ENCODE assay signal across 10 mouse cellular contexts in the genomic region with DNA sequence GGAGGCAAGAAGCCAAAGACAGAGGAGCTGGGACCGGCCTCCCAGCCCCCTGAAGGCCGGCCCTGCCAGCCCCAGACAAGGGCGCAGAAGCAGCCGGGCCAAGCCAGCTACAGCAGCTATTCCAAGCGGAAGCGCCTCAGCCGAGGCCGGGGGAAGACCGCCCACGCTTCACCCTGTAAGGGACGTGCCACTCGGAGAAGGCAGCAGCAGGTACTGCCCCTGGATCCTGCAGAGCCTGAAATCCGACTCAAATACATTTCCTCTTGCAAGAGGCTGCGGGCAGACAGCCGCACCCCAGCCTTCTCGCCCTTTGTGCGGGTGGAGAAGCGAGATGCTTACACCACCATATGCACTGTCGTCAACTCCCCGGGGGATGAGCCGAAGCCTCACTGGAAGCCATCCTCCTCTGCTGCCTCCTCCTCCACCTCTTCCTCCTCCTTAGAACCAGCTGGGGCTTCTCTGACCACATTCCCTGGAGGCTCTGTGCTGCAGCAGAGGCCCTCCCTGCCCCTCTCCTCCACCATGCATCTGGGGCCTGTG. TPM values are rescaled to one million over a fixed set of nuclear protein-coding genes. Genes with fewer than 3 reads are reported as not detected.
A peak's percentile ranks its signal among the peaks of the same experiment; 100 is the strongest.
DNase-seq lines count a peak whose midpoint lies in the region; ATAC-seq and TF ChIP-seq lines count a peak whose summit lies in the region.
"Had no signal": no experiment of that assay in that cellular context is flagged by ENCODE, and none has a peak within 500 bp of the region (broad histone marks: within the 10 kb centered on the region; RNA-seq: fewer than 3 reads in every experiment).

No protein-coding gene starts in this region.

- H3K9me3 ChIP-seq in forebrain, embryonic 11.5 days (ENCODE audit: control insufficient read depth, low read length), result no peaks in the 10 kb centered on the region
- H3K9me3 ChIP-seq in forebrain, embryonic 16.5 days (ENCODE audit: control insufficient read depth, low read length), result no peaks in the 10 kb centered on the region
- no peaks in the 10 kb centered on the region for H3K9me3 ChIP-seq in liver, postnatal 0 days (ENCODE audit: low read length)
- H3K9me3 ChIP-seq in ES-E14 (ENCODE audit: control insufficient read depth, insufficient read depth, low read depth, low read length), result no peaks in the 10 kb centered on the region
- H3K9me3 ChIP-seq in intestine, postnatal 0 days (ENCODE audit: control insufficient read depth), result no peaks in the 10 kb centered on the region

- H3K4me1 ChIP-seq in forebrain, embryonic 11.5 days (replicated peaks; ENCODE audit: control insufficient read depth, insufficient read depth, low read length), result 0 out of 2 replicates have a peak, but pooled peaks cover 2% of the 10 kb centered on the region
- H3K4me1 ChIP-seq in forebrain, embryonic 16.5 days (replicated peaks; ENCODE audit: control insufficient read depth, insufficient read depth, low read length), result peaks cover 27% of the 10 kb centered on the region
- peaks cover 9% of the 10 kb centered on the region for H3K4me1 ChIP-seq in liver, postnatal 0 days (ENCODE audit: insufficient read depth)
- peaks cover 0 to 20% of the 10 kb centered on the region in 2 experiments; a peak in 2 of 4 replicates for H3K4me1 ChIP-seq in ES-E14 (ENCODE audit: control insufficient read depth in 2 of 2, insufficient read depth in 2 of 2, low read length in 2 of 2, poor library complexity in 1 of 2)
- peaks cover 8% of the 10 kb centered on the region; the same call in 1 of the 2 replicates for H3K4me1 ChIP-seq in intestine, postnatal 0 days (replicated peaks; ENCODE audit: control insufficient read depth, insufficient read depth, low read length)

- H3K27me3 ChIP-seq in forebrain, embryonic 11.5 days (ENCODE audit: control insufficient read depth, insufficient read depth, low read length), result no peaks in the 10 kb centered on the region
- no peaks in the 10 kb centered on the region for H3K27me3 ChIP-seq in forebrain, embryonic 16.5 days (replicated peaks; ENCODE audit: control insufficient read depth, insufficient read depth, low read length)
- H3K27me3 ChIP-seq in liver, postnatal 0 days (ENCODE audit: insufficient read depth, low read length), result no peaks in the 10 kb centered on the region
- no peaks in the 10 kb centered on the region for H3K27me3 ChIP-seq in intestine, postnatal 0 days (replicated peaks; ENCODE audit: control insufficient read depth, insufficient read depth, low read length)
- H3K27me3 ChIP-seq: embryonic facial prominence, embryonic 13.5 days had no signal

- H3K4me2 ChIP-seq in forebrain, embryonic 11.5 days (ENCODE audit: low read depth, low read length, severe bottlenecking), result 0 out of 2 replicates have a peak overlapping the region, but pooled peaks have one; percentile 2
- H3K4me2 ChIP-seq in forebrain, embryonic 16.5 days (ENCODE audit: low read length), result no peak overlapping the region
- no peak overlapping the region for H3K4me2 ChIP-seq in liver, postnatal 0 days (ENCODE audit: low read depth, low read length)
- peak overlapping the region; percentile 24 for H3K4me2 ChIP-seq in intestine, postnatal 0 days (replicated peaks; ENCODE audit: low read depth)
- H3K4me2 ChIP-seq: embryonic facial prominence, embryonic 13.5 days; liver, embryonic 11.5 days had no signal

- no peak overlapping the region for H3K27ac ChIP-seq in forebrain, embryonic 11.5 days (ENCODE audit: low read depth, low read length)
- no peak overlapping the region for H3K27ac ChIP-seq in forebrain, embryonic 16.5 days (ENCODE audit: low read length)
- no peak overlapping the region for H3K27ac ChIP-seq in liver, postnatal 0 days (ENCODE audit: low read depth)
- no peak overlapping the region for H3K27ac ChIP-seq in ES-E14 (ENCODE audit: insufficient read depth, low read depth, low read length, poor library complexity, severe bottlenecking)
- peak overlapping the region; percentile 66; the same call in 1 of the 2 replicates for H3K27ac ChIP-seq in intestine, postnatal 0 days (ENCODE audit: low read depth, low read length)
- H3K27ac ChIP-seq: embryonic facial prominence, embryonic 13.5 days had no signal

- 85% methylated on average over 21 of the region's 21 CpGs for WGBS in forebrain, embryonic 11.5 days
- WGBS in forebrain, embryonic 16.5 days, result 85% methylated on average over 21 of the region's 21 CpGs
- 80% methylated on average over 21 of the region's 21 CpGs for WGBS in liver, postnatal 0 days (ENCODE audit: insufficient replicate concordance)
- WGBS in intestine, postnatal 0 days, result 73% methylated on average over 21 of the region's 21 CpGs

- TF ChIP-seq EP300 in liver, postnatal 0 days (IDR thresholded peaks at IDR 0.05; ENCODE audit: low read depth), result no peak

- no peak for DNase-seq in forebrain, embryonic 11.5 days (ENCODE audit: low spot score)
- DNase-seq in liver, postnatal 0 days, result peak; percentile 55
- DNase-seq in liver (no peak), ES-E14 (ENCODE audit: low read depth, low spot score) (no peak)
- no peak for DNase-seq in layer of hippocampus, adult 9-10 months (ENCODE audit: low spot score)

- peaks cover 41% of the 10 kb centered on the region for H3K36me3 ChIP-seq in forebrain, embryonic 11.5 days (ENCODE audit: control insufficient read depth, insufficient read depth, low read length)
- peaks cover 29% of the 10 kb centered on the region for H3K36me3 ChIP-seq in forebrain, embryonic 16.5 days (ENCODE audit: control insufficient read depth, insufficient read depth)
- H3K36me3 ChIP-seq in liver, postnatal 0 days (replicated peaks; ENCODE audit: insufficient read depth, low read length), result peaks cover 30% of the 10 kb centered on the region
- H3K36me3 ChIP-seq in ES-E14 (ENCODE audit: control insufficient read depth, insufficient read depth, low read length, poor library complexity, severe bottlenecking), result peaks cover 23% of the 10 kb centered on the region
- H3K36me3 ChIP-seq in intestine, postnatal 0 days (ENCODE audit: control insufficient read depth, insufficient read depth), result peaks cover 79% of the 10 kb centered on the region

- no peak overlapping the region for H3K9ac ChIP-seq in forebrain, embryonic 11.5 days (ENCODE audit: low read length)
- H3K9ac ChIP-seq in forebrain, embryonic 16.5 days (replicated peaks; ENCODE audit: low read depth, low read length), result no peak overlapping the region
- H3K9ac ChIP-seq in liver, postnatal 0 days (replicated peaks), result no peak overlapping the region
- peak overlapping the region; percentile 27; the same call in 1 of the 2 replicates for H3K9ac ChIP-seq in ES-E14 (ENCODE audit: insufficient read depth, low read depth, low read length, poor library complexity, severe bottlenecking)
- H3K9ac ChIP-seq in intestine, postnatal 0 days (ENCODE audit: low read depth, low read length), result no peak overlapping the region
- H3K9ac ChIP-seq: embryonic facial prominence, embryonic 13.5 days had no signal

- TF ChIP-seq CTCF in liver, postnatal 0 days (IDR thresholded peaks at IDR 0.05; ENCODE audit: low read depth), result no peak
- no peak for TF ChIP-seq CTCF in intestine, postnatal 0 days (IDR thresholded peaks at IDR 0.05; ENCODE audit: low read depth)

- no peak overlapping the region for H3K4me3 ChIP-seq in forebrain, embryonic 11.5 days (ENCODE audit: low read depth, low read length)
- H3K4me3 ChIP-seq in forebrain, embryonic 16.5 days (replicated peaks; ENCODE audit: low read length), result no peak overlapping the region
- H3K4me3 ChIP-seq in liver, postnatal 0 days (ENCODE audit: low read depth, low read length), result no peak overlapping the region
- peak overlapping the region; percentile 9; a peak in 2 of 4 replicates for H3K4me3 ChIP-seq in ES-E14 (ENCODE audit: insufficient read depth in 1 of 2, low read depth in 1 of 2, low read length in 2 of 2, poor library complexity in 1 of 2, severe bottlenecking in 1 of 2)
- no peak overlapping the region for H3K4me3 ChIP-seq in intestine, postnatal 0 days (ENCODE audit: low read depth, low read length)
- H3K4me3 ChIP-seq: embryonic facial prominence, embryonic 13.5 days had no signal

- no peak for ATAC-seq in forebrain, embryonic 11.5 days (replicated peaks; ENCODE audit: low FRiP score)
- no peak for ATAC-seq in forebrain, embryonic 16.5 days
- no peak for ATAC-seq in liver, postnatal 0 days
- no peak for ATAC-seq in intestine, postnatal 0 days
- ATAC-seq in erythroblast, adult 5-6 weeks (replicated peaks; ENCODE audit: low FRiP score, poor library complexity, severe bottlenecking), result no peak

- in situ Hi-C loops in ES-E14 (cut with MboI; ENCODE audit: low sequenced_read_pairs in 2 of 2, unreplicated experiment in 2 of 2), result no loop called here

TF ChIP-seq in ES-E14, 5 proteins besides CTCF, POLR2A, EP300 and RAD21:
- no peak for TF ChIP-seq ZNF384 (IDR thresholded peaks at IDR 0.05; ENCODE audit: low read depth, low read length)
- TF ChIP-seq CHD2 (IDR thresholded peaks at IDR 0.05; ENCODE audit: low read depth, low read length), result no peak

RNA-seq across cellular contexts. Expression of a gene that starts 32.8 kb away (rescaled TPM):
- polyA plus RNA-seq in forebrain, embryonic 11.5 days (2014; fragmentation: Nextera tagmentation; extraction: Ambion mirVana), result 63.9 and 68.7 TPM in 2 replicates
- 41.1 and 46.9 TPM in 2 replicates for polyA plus RNA-seq in forebrain, embryonic 16.5 days (2015; fragmentation: Nextera tagmentation; extraction: Ambion mirVana)
- polyA plus RNA-seq in liver, postnatal 0 days (2015; fragmentation: Nextera tagmentation; extraction: Ambion mirVana), result 21.4 and 31.0 TPM in 2 replicates
- 136 and 236 TPM in 2 replicates for total RNA-seq in ES-E14 (2012; rRNA removed)
- 86.9 and 88.1 TPM in 2 replicates for polyA plus RNA-seq in intestine, postnatal 0 days (2015; fragmentation: Nextera tagmentation; extraction: Ambion mirVana)
- total RNA-seq in erythroblast, adult 5-6 weeks (2015; ENCODE audit: low replicate concordance), result 1.3 and 13.0 TPM in 2 replicates
- 4.6 and 12.2 TPM in 2 replicates for total RNA-seq in erythroblast, adult 5-6 weeks (2017; ENCODE audit: low replicate concordance)

Comparison
In these comparisons a context has a peak if more than half of its experiments do, and no peak if none do; other contexts are left out.
1. H3K4me2 ChIP-seq: peak in forebrain, embryonic 11.5 days (single experiment) and intestine, postnatal 0 days (single experiment); none in forebrain, embryonic 16.5 days (single experiment) and liver, postnatal 0 days (single experiment).
2. H3K4me3 ChIP-seq: peak in ES-E14 (2 of 2); none in forebrain, embryonic 11.5 days (single experiment), forebrain, embryonic 16.5 days (single experiment), liver, postnatal 0 days (single experiment) and intestine, postnatal 0 days (single experiment).